Mouse (Mus musculus): Measurements from ENCODE around the gene Tspan4. TPM values are rescaled to one million over a fixed set of nuclear protein-coding genes. Genes with fewer than 3 reads are reported as not detected.

Tspan4 gene
- polyA plus RNA-seq, 1 experiment = 95.5 TPM

- Histone ChIP-seq H3K4me3 (no peak overlapping the region), H3ac (ENCODE audit: control insufficient read depth, insufficient read length) (no peak overlapping the region), H3K4me2 (ENCODE audit: low read depth) (no peak overlapping the region), H3K36me3 (ENCODE audit: control insufficient read depth, insufficient read depth) (no peaks in the 10 kb centered on the region), H3K79me2 (ENCODE audit: control insufficient read depth, insufficient read depth) (no peaks in the 10 kb centered on the region), H3K27me3 (ENCODE audit: control insufficient read depth, insufficient read depth, insufficient read length) (no peaks in the 10 kb centered on the region)
- TF ChIP-seq MAX (IDR thresholded peaks at IDR 0.05; ENCODE audit: low read depth) (no peak), POLR2AphosphoS2 (IDR thresholded peaks at IDR 0.05; ENCODE audit: insufficient read length, low read depth) (peak; percentile 9)
Observed at GRCm38 (mm10) chr7:141493729-141494128, 18.7 kb downstream of the Tspan4 start.

GRCm38 (mm10) chr7:141495379-141495778 is 20.3 kb downstream of the Tspan4 start:
- TF ChIP-seq POLR2AphosphoS2 (IDR thresholded peaks at IDR 0.05; ENCODE audit: insufficient read length, low read depth) = peak; percentile 37
- no peak for TF ChIP-seq USF1 (IDR thresholded peaks at IDR 0.05; ENCODE audit: low read depth)
- H3K36me3 ChIP-seq (ENCODE audit: control insufficient read depth, insufficient read depth) = peaks cover under 1% of the 10 kb centered on the region
- no peaks in the 10 kb centered on the region for H3K79me2 ChIP-seq (ENCODE audit: control insufficient read depth, insufficient read depth)
- H3K27me3 ChIP-seq (ENCODE audit: control insufficient read depth, insufficient read depth, insufficient read length) = no peaks in the 10 kb centered on the region
- H3K4me3 ChIP-seq = no peak overlapping the region
- H3K4me2 ChIP-seq (ENCODE audit: low read depth) = no peak overlapping the region
- no peak overlapping the region for H3ac ChIP-seq (ENCODE audit: control insufficient read depth, insufficient read length)

- TF ChIP-seq USF1 (IDR thresholded peaks at IDR 0.05; ENCODE audit: low read depth) (no peak), TCF3 (IDR thresholded peaks at IDR 0.05; ENCODE audit: insufficient read length, low read depth) (no peak), TCF12 (IDR thresholded peaks at IDR 0.05; ENCODE audit: insufficient read depth, poor library complexity, severe bottlenecking) (no peak), MYOG (IDR thresholded peaks at IDR 0.05; ENCODE audit: control insufficient read depth in 1 of 3, insufficient read depth in 1 of 3, insufficient read length in 2 of 3, low read depth in 2 of 3) (no peak), POLR2A (IDR thresholded peaks at IDR 0.05; ENCODE audit: insufficient read length, low read depth) (no peak), POLR2AphosphoS2 (IDR thresholded peaks at IDR 0.05; ENCODE audit: insufficient read length, low read depth) (no peak), REST (IDR thresholded peaks at IDR 0.05; ENCODE audit: insufficient read depth, insufficient read length) (no peak), CEBPB (IDR thresholded peaks at IDR 0.05; ENCODE audit: insufficient read depth, poor library complexity, severe bottlenecking) (no peak), E2F4 (IDR thresholded peaks at IDR 0.05; ENCODE audit: insufficient read depth) (no peak), MYOD1 (IDR thresholded peaks at IDR 0.05; ENCODE audit: control insufficient read depth in 1 of 3, insufficient read length in 2 of 3, low read depth in 2 of 3) (no peak), SRF (IDR thresholded peaks at IDR 0.05; ENCODE audit: control insufficient read depth, insufficient read length, low read depth) (no peak), MAX (IDR thresholded peaks at IDR 0.05; ENCODE audit: low read depth) (no peak)
- Histone ChIP-seq H3K79me2 (ENCODE audit: control insufficient read depth, insufficient read depth) (no peaks in the 10 kb centered on the region), H3K36me3 (ENCODE audit: control insufficient read depth, insufficient read depth) (peaks cover 4% of the 10 kb centered on the region), H3K27me3 (ENCODE audit: control insufficient read depth, insufficient read depth, insufficient read length) (no peaks in the 10 kb centered on the region), H3K4me2 (ENCODE audit: low read depth) (no peak overlapping the region), H3K4me3 (no peak overlapping the region), H3ac (ENCODE audit: control insufficient read depth, insufficient read length) (no peak overlapping the region)
Observed at GRCm38 (mm10) chr7:141495940-141496339, 20.9 kb downstream of the Tspan4 start.

- TF ChIP-seq POLR2AphosphoS2 (IDR thresholded peaks at IDR 0.05; ENCODE audit: insufficient read length, low read depth) (no peak), TCF12 (IDR thresholded peaks at IDR 0.05; ENCODE audit: insufficient read depth, poor library complexity, severe bottlenecking) (no peak), TCF3 (IDR thresholded peaks at IDR 0.05; ENCODE audit: insufficient read length, low read depth) (no peak), MAX (IDR thresholded peaks at IDR 0.05; ENCODE audit: low read depth) (no peak), MYOD1 (IDR thresholded peaks at IDR 0.05; ENCODE audit: control insufficient read depth in 1 of 3, insufficient read length in 2 of 3, low read depth in 2 of 3) (no peak), REST (IDR thresholded peaks at IDR 0.05; ENCODE audit: insufficient read depth, insufficient read length) (no peak), POLR2A (IDR thresholded peaks at IDR 0.05; ENCODE audit: insufficient read length, low read depth) (no peak), CEBPB (IDR thresholded peaks at IDR 0.05; ENCODE audit: insufficient read depth, poor library complexity, severe bottlenecking) (no peak), USF1 (IDR thresholded peaks at IDR 0.05; ENCODE audit: low read depth) (no peak), E2F4 (IDR thresholded peaks at IDR 0.05; ENCODE audit: insufficient read depth) (no peak), SRF (IDR thresholded peaks at IDR 0.05; ENCODE audit: control insufficient read depth, insufficient read length, low read depth) (no peak)
- peaks cover 4% of the 10 kb centered on the region for H3K36me3 ChIP-seq (ENCODE audit: control insufficient read depth, insufficient read depth)
Observed at GRCm38 (mm10) chr7:141497600-141497999, 22.6 kb downstream of the Tspan4 start.

GRCm38 (mm10) chr7:141501820-141502555 is 26.9 kb downstream of the Tspan4 start:
- Histone ChIP-seq H3K27me3 (ENCODE audit: control insufficient read depth, insufficient read depth, insufficient read length) (no peaks in the 10 kb centered on the region), H3K4me2 (ENCODE audit: low read depth) (no peak overlapping the region), H3K4me3 (no peak overlapping the region), H3ac (ENCODE audit: control insufficient read depth, insufficient read length) (no peak overlapping the region), H3K79me2 (ENCODE audit: control insufficient read depth, insufficient read depth) (no peaks in the 10 kb centered on the region), H3K36me3 (ENCODE audit: control insufficient read depth, insufficient read depth) (peaks cover 4% of the 10 kb centered on the region)
- TF ChIP-seq TCF12 (IDR thresholded peaks at IDR 0.05; ENCODE audit: insufficient read depth, poor library complexity, severe bottlenecking) (no peak), REST (IDR thresholded peaks at IDR 0.05; ENCODE audit: insufficient read depth, insufficient read length) (no peak), MAX (IDR thresholded peaks at IDR 0.05; ENCODE audit: low read depth) (no peak), SRF (IDR thresholded peaks at IDR 0.05; ENCODE audit: control insufficient read depth, insufficient read length, low read depth) (no peak), TCF3 (IDR thresholded peaks at IDR 0.05; ENCODE audit: insufficient read length, low read depth) (no peak), MYOD1 (IDR thresholded peaks at IDR 0.05; ENCODE audit: control insufficient read depth in 1 of 3, insufficient read length in 2 of 3, low read depth in 2 of 3) (no peak), POLR2A (IDR thresholded peaks at IDR 0.05; ENCODE audit: insufficient read length, low read depth) (no peak), CEBPB (IDR thresholded peaks at IDR 0.05; ENCODE audit: insufficient read depth, poor library complexity, severe bottlenecking) (no peak), POLR2AphosphoS2 (IDR thresholded peaks at IDR 0.05; ENCODE audit: insufficient read length, low read depth) (no peak)

More at GRCm38 (mm10) chr7:141497600-141497999, 22.6 kb downstream of the Tspan4 start:
- no peaks in the 10 kb centered on the region for H3K27me3 ChIP-seq (ENCODE audit: control insufficient read depth, insufficient read depth, insufficient read length)
- H3ac ChIP-seq (ENCODE audit: control insufficient read depth, insufficient read length) = no peak overlapping the region
- no peak overlapping the region for H3K4me3 ChIP-seq
- H3K79me2 ChIP-seq (ENCODE audit: control insufficient read depth, insufficient read depth) = no peaks in the 10 kb centered on the region
- no peak overlapping the region for H3K4me2 ChIP-seq (ENCODE audit: low read depth)

All from myocyte (in vitro differentiated cells).